Mouse (Mus musculus): ENCODE measurements at regions not wholly inside any gene's neighbourhood (a gene's known extent, or its start where the extent isn't known, plus 50 kb on each side); places are given as distances from the start of the nearest gene placed in this dataset.

DNA sequence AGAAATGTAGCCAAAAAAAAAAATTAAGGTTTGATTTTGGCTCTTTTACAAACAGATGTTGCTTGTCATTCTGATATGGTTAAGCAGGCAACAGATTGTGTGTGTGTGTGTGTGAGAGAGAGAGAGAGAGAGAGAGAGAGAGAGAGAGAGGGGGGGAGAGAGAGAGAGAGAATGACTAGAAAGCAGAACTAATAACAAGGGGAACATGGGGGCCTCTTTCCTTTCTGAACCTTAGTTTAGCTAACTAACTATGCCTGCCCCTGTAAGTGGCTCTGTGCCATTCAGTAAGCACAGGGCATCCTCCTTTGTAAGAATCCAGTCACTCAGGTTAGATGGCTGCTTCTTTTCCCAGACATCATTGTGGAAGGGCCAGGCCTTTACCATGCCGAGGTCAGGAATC lies 364.0 kb upstream of the Ubash3b start:
- H3K4me1 ChIP-seq (ENCODE audit: control insufficient read depth): no peaks in the 10 kb centered on the region
- TF ChIP-seq TAL1 (IDR thresholded peaks at IDR 0.05; ENCODE audit: low read length): no peak
- no peak for TF ChIP-seq GATA1 (IDR thresholded peaks at IDR 0.05; ENCODE audit: low read length)
- H3K36me3 ChIP-seq (ENCODE audit: control insufficient read depth): no peaks in the 10 kb centered on the region
- H3K27me3 ChIP-seq (ENCODE audit: control insufficient read depth): no peaks in the 10 kb centered on the region
- H3K4me3 ChIP-seq (replicated peaks): no peak overlapping the region
- no peaks in the 10 kb centered on the region for H3K9me3 ChIP-seq (ENCODE audit: control insufficient read depth, low read length)

- H3K4me3 ChIP-seq (replicated peaks): no peak overlapping the region
- TF ChIP-seq GATA1 (IDR thresholded peaks at IDR 0.05; ENCODE audit: low read length) (no peak), TAL1 (IDR thresholded peaks at IDR 0.05; ENCODE audit: low read length) (no peak)
- H3K4me1 ChIP-seq (ENCODE audit: control insufficient read depth): no peaks in the 10 kb centered on the region
- H3K9me3 ChIP-seq (ENCODE audit: control insufficient read depth, low read length): no peaks in the 10 kb centered on the region
- H3K36me3 ChIP-seq (ENCODE audit: control insufficient read depth): no peaks in the 10 kb centered on the region
- no peaks in the 10 kb centered on the region for H3K27me3 ChIP-seq (ENCODE audit: control insufficient read depth)
Observed at GRCm38 (mm10) chr9:41524591-41524990, 363.1 kb upstream of the Ubash3b start.

GRCm38 (mm10) chr9:41523969-41524368 lies 362.5 kb upstream of the Ubash3b start:
- H3K4me3 ChIP-seq (replicated peaks): no peak overlapping the region
- H3K4me1 ChIP-seq (ENCODE audit: control insufficient read depth): no peaks in the 10 kb centered on the region
- TF ChIP-seq GATA1 (IDR thresholded peaks at IDR 0.05; ENCODE audit: low read length) (no peak), TAL1 (IDR thresholded peaks at IDR 0.05; ENCODE audit: low read length) (no peak)
- H3K36me3 ChIP-seq (ENCODE audit: control insufficient read depth): no peaks in the 10 kb centered on the region
- H3K9me3 ChIP-seq (ENCODE audit: control insufficient read depth, low read length): no peaks in the 10 kb centered on the region
- H3K27me3 ChIP-seq (ENCODE audit: control insufficient read depth): no peaks in the 10 kb centered on the region

DNA sequence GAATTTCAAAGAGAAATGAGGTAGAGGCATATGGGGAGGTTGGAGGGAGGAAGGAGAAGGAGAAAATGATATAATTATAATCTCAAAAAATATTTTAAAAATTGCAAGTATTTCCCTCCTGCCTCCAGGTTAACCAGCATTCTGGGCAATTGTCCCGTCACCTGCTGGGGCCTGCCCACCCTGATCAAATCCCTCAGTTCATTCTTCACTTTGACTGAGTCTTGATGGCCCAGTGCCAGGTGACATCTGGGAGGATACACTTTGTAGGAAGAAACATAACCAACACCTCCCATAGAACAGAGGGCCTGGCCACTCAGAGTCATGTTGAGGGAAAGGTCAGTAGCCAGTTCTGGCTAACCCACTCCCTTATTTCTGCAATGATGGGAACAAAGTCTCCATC lies 360.8 kb upstream of the Ubash3b start:
- Histone ChIP-seq H3K27me3 (ENCODE audit: control insufficient read depth) (no peaks in the 10 kb centered on the region), H3K36me3 (ENCODE audit: control insufficient read depth) (no peaks in the 10 kb centered on the region), H3K4me1 (ENCODE audit: control insufficient read depth) (no peaks in the 10 kb centered on the region), H3K4me3 (replicated peaks) (no peak overlapping the region), H3K9me3 (ENCODE audit: control insufficient read depth, low read length) (no peaks in the 10 kb centered on the region)
- no peak for TF ChIP-seq GATA1 (IDR thresholded peaks at IDR 0.05; ENCODE audit: low read length)
- TF ChIP-seq TAL1 (IDR thresholded peaks at IDR 0.05; ENCODE audit: low read length): no peak

GRCm38 (mm10) chr9:41517787-41518186 lies 356.3 kb upstream of the Ubash3b start:
- Histone ChIP-seq H3K9me3 (ENCODE audit: control insufficient read depth, low read length) (no peaks in the 10 kb centered on the region), H3K36me3 (ENCODE audit: control insufficient read depth) (no peaks in the 10 kb centered on the region), H3K27me3 (ENCODE audit: control insufficient read depth) (no peaks in the 10 kb centered on the region), H3K4me3 (replicated peaks) (no peak overlapping the region), H3K4me1 (ENCODE audit: control insufficient read depth) (no peaks in the 10 kb centered on the region)
- no peak for TF ChIP-seq GATA1 (IDR thresholded peaks at IDR 0.05; ENCODE audit: low read length)
- no peak for TF ChIP-seq TAL1 (IDR thresholded peaks at IDR 0.05; ENCODE audit: low read length)

GRCm38 (mm10) chr9:41517053-41517696 lies 355.7 kb upstream of the Ubash3b start:
- TF ChIP-seq TAL1 (IDR thresholded peaks at IDR 0.05; ENCODE audit: low read length) (no peak), GATA1 (IDR thresholded peaks at IDR 0.05; ENCODE audit: low read length) (no peak)
- no peak overlapping the region for H3K4me3 ChIP-seq (replicated peaks)
- no peaks in the 10 kb centered on the region for H3K36me3 ChIP-seq (ENCODE audit: control insufficient read depth)
- no peaks in the 10 kb centered on the region for H3K27me3 ChIP-seq (ENCODE audit: control insufficient read depth)
- no peaks in the 10 kb centered on the region for H3K4me1 ChIP-seq (ENCODE audit: control insufficient read depth)
- no peaks in the 10 kb centered on the region for H3K9me3 ChIP-seq (ENCODE audit: control insufficient read depth, low read length)

DNA sequence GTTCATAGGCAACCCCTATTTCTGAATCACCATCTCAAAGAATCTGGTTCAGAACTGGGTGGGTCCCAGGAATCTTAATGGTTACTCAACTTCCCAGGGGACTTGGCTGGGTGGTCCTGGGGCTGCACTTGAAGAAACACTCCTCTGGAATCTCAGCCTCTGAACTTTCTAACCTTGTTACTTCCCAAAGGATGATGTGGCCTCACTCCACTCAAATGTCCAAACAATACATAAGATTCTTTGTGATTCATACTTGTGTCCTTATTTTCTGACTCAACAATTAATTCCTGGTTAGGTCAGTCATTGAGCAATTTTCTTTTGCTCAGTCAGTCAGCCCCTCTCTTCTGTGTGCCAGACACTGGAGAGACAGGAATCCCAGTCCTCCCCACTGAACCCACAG lies 353.7 kb upstream of the Ubash3b start:
- Histone ChIP-seq H3K4me1 (ENCODE audit: control insufficient read depth) (no peaks in the 10 kb centered on the region), H3K36me3 (ENCODE audit: control insufficient read depth) (no peaks in the 10 kb centered on the region), H3K27me3 (ENCODE audit: control insufficient read depth) (no peaks in the 10 kb centered on the region), H3K4me3 (replicated peaks) (no peak overlapping the region), H3K9me3 (ENCODE audit: control insufficient read depth, low read length) (no peaks in the 10 kb centered on the region)
- TF ChIP-seq TAL1 (IDR thresholded peaks at IDR 0.05; ENCODE audit: low read length) (no peak), GATA1 (IDR thresholded peaks at IDR 0.05; ENCODE audit: low read length) (no peak)

DNA sequence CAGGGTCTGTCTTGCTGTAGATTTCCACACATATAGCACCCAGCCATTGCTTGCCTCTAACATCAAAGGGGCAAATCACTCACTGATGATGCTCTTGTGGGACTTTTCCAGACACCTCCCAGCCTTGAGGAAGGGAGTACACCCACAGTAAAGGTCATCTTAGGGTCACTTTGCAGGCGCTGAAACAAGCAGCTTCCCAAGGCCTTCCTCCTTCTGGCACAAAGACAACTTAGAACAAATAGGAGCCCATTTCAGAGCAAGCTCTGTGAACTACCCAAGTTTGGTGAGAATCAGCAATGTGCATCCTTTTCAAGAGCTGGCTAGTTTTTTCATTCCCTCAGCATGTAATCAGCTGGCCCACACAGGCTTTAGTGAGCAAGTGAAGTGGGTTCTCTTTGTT lies 352.2 kb upstream of the Ubash3b start:
- H3K9me3 ChIP-seq (ENCODE audit: control insufficient read depth, low read length): no peaks in the 10 kb centered on the region
- no peak overlapping the region for H3K4me3 ChIP-seq (replicated peaks)
- H3K4me1 ChIP-seq (ENCODE audit: control insufficient read depth): no peaks in the 10 kb centered on the region
- no peaks in the 10 kb centered on the region for H3K36me3 ChIP-seq (ENCODE audit: control insufficient read depth)
- no peaks in the 10 kb centered on the region for H3K27me3 ChIP-seq (ENCODE audit: control insufficient read depth)
- TF ChIP-seq TAL1 (IDR thresholded peaks at IDR 0.05; ENCODE audit: low read length) (no peak), GATA1 (IDR thresholded peaks at IDR 0.05; ENCODE audit: low read length) (no peak)

- Histone ChIP-seq H3K27me3 (ENCODE audit: control insufficient read depth) (no peaks in the 10 kb centered on the region), H3K9me3 (ENCODE audit: control insufficient read depth, low read length) (no peaks in the 10 kb centered on the region), H3K4me3 (replicated peaks) (no peak overlapping the region), H3K4me1 (ENCODE audit: control insufficient read depth) (no peaks in the 10 kb centered on the region), H3K36me3 (ENCODE audit: control insufficient read depth) (no peaks in the 10 kb centered on the region)
- TF ChIP-seq TAL1 (IDR thresholded peaks at IDR 0.05; ENCODE audit: low read length) (no peak), GATA1 (IDR thresholded peaks at IDR 0.05; ENCODE audit: low read length) (no peak)
Observed at GRCm38 (mm10) chr9:41509597-41509996, 348.1 kb upstream of the Ubash3b start.

DNA sequence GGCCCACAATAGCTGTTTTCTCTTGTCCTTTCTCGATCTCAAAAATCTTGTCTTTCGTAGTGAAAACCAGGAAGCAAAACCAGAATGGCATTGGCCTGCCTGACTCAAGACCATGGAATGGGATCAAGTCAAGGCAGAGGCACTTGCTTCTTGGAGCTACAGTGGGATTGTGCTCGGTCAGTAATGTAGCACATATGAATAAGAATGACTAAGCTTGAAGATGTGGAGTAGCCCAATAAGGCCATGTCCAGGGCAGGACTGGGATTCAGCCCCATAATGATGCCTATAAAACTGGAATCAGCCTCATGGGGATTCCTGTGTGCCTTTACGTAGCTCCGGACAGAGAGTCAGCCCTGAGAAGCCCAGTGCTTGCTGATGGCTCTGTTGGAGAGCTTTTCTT lies 347.2 kb upstream of the Ubash3b start:
- H3K4me3 ChIP-seq (replicated peaks): no peak overlapping the region
- TF ChIP-seq TAL1 (IDR thresholded peaks at IDR 0.05; ENCODE audit: low read length) (no peak), GATA1 (IDR thresholded peaks at IDR 0.05; ENCODE audit: low read length) (no peak)
- no peaks in the 10 kb centered on the region for H3K27me3 ChIP-seq (ENCODE audit: control insufficient read depth)
- H3K4me1 ChIP-seq (ENCODE audit: control insufficient read depth): no peaks in the 10 kb centered on the region
- H3K9me3 ChIP-seq (ENCODE audit: control insufficient read depth, low read length): no peaks in the 10 kb centered on the region
- no peaks in the 10 kb centered on the region for H3K36me3 ChIP-seq (ENCODE audit: control insufficient read depth)
